Mouse (Mus musculus) lung, adult 2 months (tissue): ENCODE measurements at regions not wholly inside any gene's neighbourhood (a gene's known extent, or its start where the extent isn't known, plus 50 kb on each side); places are given as distances from the start of the nearest gene placed in this dataset.

Experiments used
- DNase-seq: peaks from one replicate; pipeline ENCODE4 v3.0.0; 2022
- H3K4me1 ChIP-seq: fragments of 200-500 bp; 2 replicates; pipeline ENCODE4 v1.6.1; 2011; ENCODE audit warnings: low read length; ENCODE audit not compliant: control insufficient read depth, insufficient read depth
- H3K4me3 ChIP-seq: fragments of 200-500 bp; replicated peaks from 2 replicates; pipeline ENCODE3; 2011; ENCODE audit warnings: low read depth, mild to moderate bottlenecking, control low read depth, low read length; ENCODE audit errors: extremely low read depth
- CTCF ChIP-seq: fragments of 200-500 bp; IDR thresholded peaks from 2 replicates; pipeline ENCODE4 v1.5.1; 2011; ENCODE audit warnings: mild to moderate bottlenecking, low read length, control low read depth; ENCODE audit not compliant: insufficient read depth
- POLR2A ChIP-seq: fragments of 200-500 bp; IDR thresholded peaks from 2 replicates; pipeline ENCODE4 v1.6.1; 2011; ENCODE audit warnings: low read depth, mild to moderate bottlenecking, control low read depth, low read length, borderline replicate concordance; ENCODE audit errors: extremely low read depth
- WGBS: fragments of 180-500 bp; shearing (Covaris S2); methylation state at CpG from one replicate; pipeline ENCODE4 v1.1.7; 2018; 5-methylcytosine and 5-hydroxymethylcytosine counted together

DNA sequence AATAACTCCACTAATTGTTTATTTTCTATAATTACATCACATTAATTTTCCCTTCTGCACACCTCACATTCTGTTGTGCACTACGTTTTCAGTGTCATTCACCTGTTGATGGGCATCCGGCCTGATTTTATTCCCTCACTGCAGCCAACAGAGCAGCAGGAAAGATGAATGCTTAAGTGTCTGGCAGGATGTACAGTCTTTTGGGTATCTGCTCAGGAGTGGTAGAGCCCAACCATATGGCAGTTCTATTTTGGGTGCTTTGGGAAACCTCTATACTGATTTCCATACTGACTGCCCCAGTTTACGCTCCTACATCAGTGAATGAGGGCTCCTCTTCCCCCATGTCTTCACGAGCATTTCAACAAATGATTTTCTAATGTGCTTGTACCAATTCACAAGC, 84.1 kb upstream of the Stac start:
- whole genome bisulfite sequencing, result 79% methylated on average over 4 of the region's 4 CpGs
- Histone ChIP-seq H3K4me1 (no peaks in the 10 kb centered on the region), H3K4me3 (no peak overlapping the region)
- TF ChIP-seq CTCF, result no peak
- no peak for TF ChIP-seq POLR2A
- no peak for DNase-seq

DNA sequence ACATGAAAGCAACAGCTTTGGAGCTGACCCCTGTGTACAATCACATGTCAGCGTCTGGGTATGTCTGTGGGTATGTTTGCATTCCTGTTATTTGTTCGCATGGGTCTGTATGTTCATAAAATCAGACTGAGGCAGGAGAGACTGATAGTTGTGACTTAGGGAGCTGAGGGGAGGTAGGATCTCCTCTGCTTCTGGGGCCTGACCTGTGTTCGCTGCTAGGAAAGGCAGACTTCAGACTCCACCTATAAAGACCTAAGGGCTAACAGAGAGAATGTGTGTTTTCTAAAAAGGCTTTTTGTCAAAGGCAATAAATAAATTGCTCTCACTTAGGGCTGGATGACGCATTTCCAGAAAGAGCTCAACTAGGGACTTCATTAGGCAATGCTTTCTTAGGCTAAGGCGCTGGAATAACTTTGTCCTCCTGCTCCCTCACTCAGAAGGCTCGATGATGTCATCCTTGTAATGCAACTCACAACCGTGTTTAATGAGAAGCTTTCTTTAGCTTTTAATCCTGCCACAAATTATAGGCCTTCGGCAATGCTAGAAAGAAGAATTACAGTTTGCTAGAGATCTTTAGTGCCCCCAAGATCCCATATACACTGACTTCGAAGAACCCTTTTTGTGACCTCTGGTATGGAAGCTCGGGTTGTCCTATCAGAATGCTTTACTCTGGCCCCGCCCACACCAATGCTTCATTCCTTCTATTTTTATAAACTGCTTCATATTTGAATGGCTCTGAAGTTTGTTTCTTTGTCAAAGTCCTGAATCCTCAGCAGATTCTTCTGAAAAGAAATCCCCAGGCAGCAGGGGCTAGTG, 72.7 kb upstream of the Stac start:
- WGBS, result 72% methylated on average over 11 of the region's 11 CpGs
- TF ChIP-seq POLR2A (no peak), CTCF (no peak)

DNA sequence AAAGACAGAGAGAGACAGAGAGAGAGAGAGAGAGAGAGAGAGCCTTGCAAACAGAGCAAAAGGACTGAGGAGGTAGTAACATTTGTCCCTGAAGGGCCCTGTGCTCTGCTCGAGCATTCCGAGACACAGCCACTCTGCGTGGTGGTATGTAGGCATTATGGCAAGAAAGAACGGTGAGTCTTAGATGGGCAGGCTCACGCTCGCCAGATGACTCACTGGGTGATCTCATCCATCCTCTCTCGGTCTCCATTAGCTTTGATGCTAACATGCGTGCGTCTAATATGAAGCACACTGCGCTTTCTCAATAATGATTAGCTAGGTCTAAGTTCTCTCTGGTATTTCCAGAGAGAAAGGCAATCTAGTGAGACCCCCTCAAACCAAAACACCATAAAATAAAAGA, 65.1 kb upstream of the Stac start:
- WGBS, result 70% methylated on average over 10 of the region's 10 CpGs
- TF ChIP-seq CTCF (no peak), POLR2A (no peak)
- Histone ChIP-seq H3K4me1 (no peaks in the 10 kb centered on the region), H3K4me3 (no peak overlapping the region)
- DNase-seq, result no peak

More for the DNA sequence above, 72.7 kb upstream of the Stac start:
- Histone ChIP-seq H3K4me1 (no peaks in the 10 kb centered on the region), H3K4me3 (no peak overlapping the region)
- no peak for DNase-seq

DNA sequence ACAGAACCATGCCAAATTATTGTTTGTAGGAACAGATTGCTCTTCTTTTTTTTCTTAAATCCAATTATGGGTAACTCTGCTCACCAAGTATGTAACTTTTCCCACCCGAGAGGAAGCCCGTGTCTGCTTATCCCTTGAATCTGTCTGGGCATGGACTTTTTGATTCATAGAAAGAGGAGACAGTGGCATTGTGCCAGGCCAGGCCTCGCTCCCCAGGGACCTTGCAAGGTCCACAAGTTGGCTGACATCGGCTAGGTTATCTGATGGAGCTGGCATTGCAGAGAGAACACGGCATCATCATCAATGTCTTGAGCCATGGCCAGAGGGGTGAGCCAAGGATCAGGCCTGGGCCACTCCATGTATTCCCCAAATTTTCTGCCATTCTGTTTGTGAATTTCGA, 56.0 kb upstream of the Stac start:
- 73% methylated on average over 6 of the region's 6 CpGs for WGBS
- no peak for DNase-seq
- no peak overlapping the region for H3K4me3 ChIP-seq
- TF ChIP-seq POLR2A, result no peak
- TF ChIP-seq CTCF, result no peak
- H3K4me1 ChIP-seq, result no peaks in the 10 kb centered on the region

DNA sequence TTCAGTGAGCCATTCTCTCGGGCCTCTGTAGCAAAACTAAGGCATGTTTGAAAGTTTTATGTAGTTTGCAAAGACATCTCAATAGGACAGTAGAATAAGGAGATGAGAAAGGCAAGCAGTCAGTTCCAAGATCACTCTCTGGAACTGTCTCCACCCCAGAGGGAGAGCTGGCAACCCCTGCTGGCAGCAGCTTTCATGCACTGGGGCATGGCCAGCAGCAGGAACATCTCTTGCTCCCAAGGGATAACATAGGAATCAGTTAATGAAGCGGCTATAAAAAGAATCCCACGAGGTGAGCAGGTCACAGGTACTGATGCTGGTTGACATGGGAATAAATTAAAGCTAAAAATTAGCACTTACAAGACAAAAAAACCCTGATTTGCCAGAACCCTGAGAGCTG, 55.1 kb upstream of the Stac start:
- Histone ChIP-seq H3K4me1 (no peaks in the 10 kb centered on the region), H3K4me3 (no peak overlapping the region)
- TF ChIP-seq CTCF (no peak), POLR2A (no peak)
- 51% methylated on average over 3 of the region's 3 CpGs for WGBS
- no peak for DNase-seq
